In the genomic region with DNA sequence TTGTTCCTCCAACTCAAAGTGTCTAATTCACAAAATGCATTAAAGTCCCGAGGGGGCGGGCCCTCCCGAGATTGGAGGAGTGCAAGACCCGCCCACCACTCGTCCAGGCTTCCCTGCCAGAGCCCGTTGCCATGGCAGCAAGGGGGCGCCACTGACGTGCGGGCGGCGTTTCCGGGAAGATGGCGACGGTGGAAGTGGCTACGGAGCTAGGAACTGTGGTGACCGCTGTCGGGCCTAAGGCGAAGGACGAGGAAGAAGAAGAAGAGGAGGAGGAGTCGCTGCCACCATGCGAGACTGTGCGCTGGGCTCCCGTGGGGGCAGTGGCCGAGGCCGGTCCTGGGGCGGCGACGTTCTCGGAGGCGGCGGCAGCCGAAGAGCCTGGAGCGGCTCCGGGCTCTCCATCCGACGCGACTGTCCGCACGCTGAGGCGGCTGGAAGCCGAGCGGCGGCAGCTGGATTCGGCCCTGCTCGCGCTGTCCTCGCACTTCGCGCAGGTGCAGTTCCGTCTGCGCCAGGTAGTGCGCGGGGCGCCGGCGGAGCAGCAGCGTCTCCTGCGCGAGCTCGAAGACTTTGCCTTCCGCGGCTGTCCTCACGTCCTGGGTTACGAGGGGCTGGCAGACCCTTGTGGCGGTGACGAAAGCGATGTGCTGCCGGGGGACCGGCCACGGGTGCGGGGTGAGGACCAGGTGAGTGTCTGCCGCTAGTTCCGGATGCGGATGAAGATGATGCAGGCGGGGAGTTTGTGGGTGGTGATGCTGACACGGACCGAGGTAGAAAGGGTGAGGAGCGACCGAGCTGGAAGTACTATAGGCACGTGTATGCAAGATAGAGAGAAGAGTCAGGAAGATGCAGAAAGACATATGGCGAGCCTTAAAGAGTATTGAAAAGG, we compare ENCODE assay signal across 8 mouse cellular contexts. TPM values are rescaled to one million over a fixed set of nuclear protein-coding genes. Genes with fewer than 3 reads are reported as not detected.
A peak's percentile ranks its signal among the peaks of the same experiment; 100 is the strongest.
DNase-seq lines count a peak whose midpoint lies in the region; ATAC-seq lines count a peak whose summit lies in the region.

A gene (plus strand): TSS at position 161 of the 889 bp plus-strand sequence.
A gene (minus strand): TSS at position 409 of the 889 bp plus-strand sequence.

- H3K27me3 ChIP-seq in hindbrain, embryonic 11.5 days (ENCODE audit: control insufficient read depth, insufficient read depth, low read length) = no peaks in the 10 kb centered on the region

- peak within 1 kb of the TSS; percentile 97 for H3K4me3 ChIP-seq in hindbrain, embryonic 11.5 days (ENCODE audit: low read depth, low read length)

- peak; percentile 91 for ATAC-seq in hindbrain, embryonic 11.5 days (ENCODE audit: low FRiP score)

- peak within 1 kb of the TSS; percentile 75 for H3K27ac ChIP-seq in hindbrain, embryonic 11.5 days (ENCODE audit: low read depth, low read length)

- no peaks in the 10 kb centered on the region for H3K9me3 ChIP-seq in hindbrain, embryonic 11.5 days (ENCODE audit: control insufficient read depth, low read length)

- under 1% methylated on average over 68 of the region's 81 CpGs for WGBS in hindbrain, embryonic 11.5 days

- peaks cover 7% of the 10 kb centered on the region; the same call in 1 of the 2 replicates for H3K36me3 ChIP-seq in hindbrain, embryonic 11.5 days (ENCODE audit: control insufficient read depth, insufficient read depth, low read length)

- peak within 1 kb of the TSS; percentile 81 for H3K9ac ChIP-seq in hindbrain, embryonic 11.5 days (ENCODE audit: low read depth, low read length)

- peak; percentile 98 for DNase-seq in Muller cell, postnatal 12 days (ENCODE audit: inconsistent ontology term)
- peak; percentile 95 for DNase-seq in cerebellum, adult 9-11 months
- DNase-seq in frontal cortex, adult 2 months (ENCODE audit: extremely low spot score in 1 of 2, low spot score in 1 of 2) = peak; percentile 94 to 99
- DNase-seq in hindbrain, embryonic 11.5 days (ENCODE audit: low spot score) = peak; percentile 99
- DNase-seq in layer of hippocampus, postnatal 10 days (ENCODE audit: low spot score in 2 of 2) = peak; percentile 99
- DNase-seq in lung, postnatal 10 days = peak; percentile 99
- DNase-seq in ovary, postnatal 36 days (ENCODE audit: low spot score) = peak; percentile 98
- peak; percentile 99 for DNase-seq in thymus, postnatal 25 days

- H3K4me1 ChIP-seq in hindbrain, embryonic 11.5 days (replicated peaks; ENCODE audit: control insufficient read depth, insufficient read depth, low read length) = peaks cover 7% of the 10 kb centered on the region

- H3K4me2 ChIP-seq in hindbrain, embryonic 11.5 days (replicated peaks; ENCODE audit: low read depth, low read length) = peak within 1 kb of the TSS; percentile 94

RNA-seq across cellular contexts. Expression of the first gene that starts in this region (rescaled TPM):
- 33.4 and 33.7 TPM in 2 replicates for polyA plus RNA-seq in frontal cortex, adult 2 months (2012; rRNA removed)
- 14.2 and 16.9 TPM in 2 replicates for polyA plus RNA-seq in hindbrain, embryonic 11.5 days (2014; fragmentation: Nextera tagmentation; extraction: Ambion mirVana)
- total RNA-seq in layer of hippocampus, postnatal 10 days (2021) = 10 to 100 TPM; 24.4 to 26.4 TPM

RNA-seq across cellular contexts. Expression of the second gene that starts in this region (rescaled TPM):
- 4.1 and 6.6 TPM in 2 replicates for polyA plus RNA-seq in frontal cortex, adult 2 months (2012; rRNA removed)
- 3.1 and 3.5 TPM in 2 replicates for polyA plus RNA-seq in hindbrain, embryonic 11.5 days (2014; fragmentation: Nextera tagmentation; extraction: Ambion mirVana)
- 1 to 10 TPM; 1.3 to 1.9 TPM for total RNA-seq in layer of hippocampus, postnatal 10 days (2021)

Comparison
In these comparisons a context has a peak if more than half of its experiments do, and no peak if none do; other contexts are left out.
1. Peak in every context shown above with its lines: DNase-seq, ATAC-seq, H3K4me3 ChIP-seq and H3K27ac ChIP-seq.